Mouse (Mus musculus) liver, postnatal 0 days (tissue): ENCODE measurements around the gene Mogat2. TPM values are rescaled to one million over a fixed set of nuclear protein-coding genes. Genes with fewer than 3 reads are reported as not detected.

ENCODE experiments used
- ATAC-seq: fragments of 200-750 bp; cut with Nextera tagmentation; 2 replicates; pipeline ENCODE4 v1.8.0; 2017; ENCODE audit warnings: mild to moderate bottlenecking, moderate library complexity
- DNase-seq: peaks from one replicate; pipeline ENCODE4 v3.0.0-alpha.2; 2016
- H3K27ac ChIP-seq: fragments of 300-500 bp; sonication (generic); 2 replicates; pipeline ENCODE4 v1.5.1; 2014; ENCODE audit warnings: antibody characterized with exemption, moderate library complexity, mild to moderate bottlenecking, low read depth
- H3K27me3 ChIP-seq: fragments of 300-500 bp; sonication (generic); 2 replicates; pipeline ENCODE4 v1.6.1; 2014; ENCODE audit warnings: low read length, control low read depth, mixed read lengths; ENCODE audit not compliant: insufficient read depth
- H3K36me3 ChIP-seq: fragments of 300-500 bp; sonication (generic); replicated peaks from 2 replicates; pipeline ENCODE4 v1.6.1; 2014; ENCODE audit warnings: mild to moderate bottlenecking, control low read depth, low read length, moderate library complexity, mixed read lengths; ENCODE audit not compliant: insufficient read depth
- H3K4me1 ChIP-seq: fragments of 300-500 bp; sonication (generic); 2 replicates; pipeline ENCODE4 v1.6.1; 2014; ENCODE audit warnings: antibody characterized with exemption, mild to moderate bottlenecking, control low read depth; ENCODE audit not compliant: insufficient read depth
- H3K4me2 ChIP-seq: fragments of 300-500 bp; sonication (generic); 2 replicates; pipeline ENCODE4 v1.6.1; 2014; ENCODE audit warnings: low read depth, mild to moderate bottlenecking, low read length, moderate library complexity, mixed read lengths
- H3K4me3 ChIP-seq: fragments of 300-500 bp; sonication (generic); 2 replicates; pipeline ENCODE4 v1.5.1; 2014; ENCODE audit warnings: low read depth, low read length
- H3K9ac ChIP-seq: fragments of 300-500 bp; sonication (generic); replicated peaks from 2 replicates; pipeline ENCODE4 v1.6.1; 2014; ENCODE audit warnings: mild to moderate bottlenecking, moderate library complexity
- H3K9me3 ChIP-seq: fragments of 300-500 bp; sonication (generic); 2 replicates; pipeline ENCODE4 v1.6.1; 2016; ENCODE audit warnings: mild to moderate bottlenecking, control low read depth, low read length, mixed read lengths
- CTCF ChIP-seq: sonication (generic); IDR thresholded peaks from 2 replicates; pipeline ENCODE4 v1.5.1; 2016; ENCODE audit warnings: antibody characterized with exemption, low read depth
- EP300 ChIP-seq: IDR thresholded peaks from 2 replicates; pipeline ENCODE4 v1.6.1; 2016; ENCODE audit warnings: antibody characterized with exemption, low read depth, mild to moderate bottlenecking
- WGBS: fragments of 180-500 bp; shearing (Covaris S2); extraction: QIAGEN DNeasy Blood & Tissue Kit; methylation state at CpG from one replicate; pipeline ENCODE4 v1.1.7; 2014; ENCODE audit not compliant: insufficient replicate concordance; 5-methylcytosine and 5-hydroxymethylcytosine counted together
- polyA plus RNA-seq: library from polyadenylated mRNA; unstranded; fragments of >200 nt; fragmentation: Nextera tagmentation; extraction: Ambion mirVana; gene quantifications from 2 replicates; pipeline ENCODE4 v1.2.1, GENCODE M21; 2015

Mogat2 gene
- polyA plus RNA-seq, 1 experiment from 2014 or later = 4.0 TPM

GRCm38 (mm10) chr7:99224648-99225190, 13.7 kb downstream of the Mogat2 start:
- Histone ChIP-seq H3K4me1 (peaks cover 18% of the 10 kb centered on the region), H3K27me3 (no peaks in the 10 kb centered on the region), H3K9me3 (no peaks in the 10 kb centered on the region), H3K9ac (peak overlapping the region; percentile 48; the same call in 1 of the 2 replicates), H3K4me3 (no peak overlapping the region), H3K27ac (peak overlapping the region; percentile 90), H3K4me2 (peak overlapping the region; percentile 7; the same call in 1 of the 2 replicates), H3K36me3 (peaks cover 6% of the 10 kb centered on the region; the same call in 1 of the 2 replicates)
- WGBS = 39% methylated on average over 1 of the region's 1 CpGs
- TF ChIP-seq EP300 (no peak; the same call in 1 of the 2 replicates), CTCF (no peak)
- ATAC-seq (peak; percentile 88), DNase-seq (peak; percentile 61)

DNA sequence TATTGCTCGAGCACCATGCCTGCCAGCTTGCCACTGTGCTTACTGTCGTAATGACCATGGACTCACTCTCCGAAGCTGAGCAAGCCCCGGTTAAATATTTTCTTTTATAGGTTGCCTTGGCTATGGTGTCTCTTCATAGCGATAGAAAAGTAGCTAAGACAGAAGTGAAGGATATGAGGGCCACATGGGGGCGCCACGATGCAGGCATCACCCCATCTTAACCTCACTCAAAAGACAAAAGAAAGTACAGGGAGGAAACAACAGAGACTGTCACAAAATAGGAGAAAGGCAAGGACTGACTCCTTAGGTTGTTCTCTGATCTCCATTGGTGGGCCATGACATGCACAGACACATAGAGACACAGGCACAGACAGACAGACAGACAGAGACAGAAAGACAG, 14.2 kb downstream of the Mogat2 start:
- Histone ChIP-seq H3K4me3 (no peak overlapping the region), H3K4me1 (peaks cover 16% of the 10 kb centered on the region), H3K4me2 (no peak overlapping the region), H3K9me3 (no peaks in the 10 kb centered on the region), H3K27ac (peak overlapping the region; percentile 90), H3K36me3 (peaks cover 6% of the 10 kb centered on the region; the same call in 1 of the 2 replicates), H3K27me3 (no peaks in the 10 kb centered on the region), H3K9ac (no peak overlapping the region)
- peak; percentile 59 for TF ChIP-seq CTCF
- TF ChIP-seq EP300 = 0 out of 2 replicates have a peak, but pooled peaks have one; percentile 7
- DNase-seq = no peak
- ATAC-seq = peak; percentile 9
- 54% methylated on average over 7 of the region's 7 CpGs for WGBS

DNA sequence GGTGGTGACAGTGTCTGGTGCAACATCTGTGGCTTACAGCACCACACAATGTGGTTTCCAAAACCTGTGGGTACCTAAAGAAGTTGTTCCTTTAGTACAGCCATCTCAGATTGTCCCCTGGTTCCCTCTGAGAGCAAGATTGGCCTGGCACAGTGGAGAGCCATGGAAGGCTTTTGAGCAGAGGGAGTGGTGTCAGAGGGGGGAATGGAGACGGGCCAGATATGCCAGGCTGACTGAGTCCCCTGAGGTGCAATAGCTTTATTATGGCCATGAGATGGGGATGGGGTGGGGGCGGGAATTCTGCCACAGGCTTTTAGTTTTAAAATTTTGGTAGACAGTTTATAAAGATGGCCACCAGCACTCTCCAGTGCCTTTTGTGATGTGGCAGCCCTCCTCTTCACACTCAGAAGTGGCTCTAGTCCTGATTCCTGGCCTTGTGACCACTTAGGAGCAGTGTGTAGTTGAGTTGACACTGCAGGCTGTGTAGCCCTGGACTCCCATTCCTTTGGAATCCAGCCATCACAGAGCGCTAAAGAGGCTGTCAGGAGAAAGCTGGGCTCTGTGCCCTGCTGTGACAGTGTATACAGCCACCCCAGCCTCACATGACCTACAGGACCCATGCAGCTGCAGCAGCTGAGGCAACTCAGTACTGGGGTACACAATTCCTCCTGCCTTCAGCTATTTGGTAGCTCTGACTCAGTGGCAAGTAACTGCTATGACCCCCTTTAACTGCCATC, 20.9 kb downstream of the Mogat2 start:
- Histone ChIP-seq H3K4me2 (no peak overlapping the region), H3K27me3 (no peaks in the 10 kb centered on the region), H3K9ac (no peak overlapping the region), H3K4me3 (no peak overlapping the region), H3K27ac (no peak overlapping the region), H3K36me3 (0 out of 2 replicates have a peak, but pooled peaks cover 3% of the 10 kb centered on the region), H3K4me1 (peaks cover 26% of the 10 kb centered on the region), H3K9me3 (no peaks in the 10 kb centered on the region)
- peak; percentile 63 for ATAC-seq
- 59% methylated on average over 3 of the region's 3 CpGs for WGBS
- no peak for TF ChIP-seq CTCF
- no peak for TF ChIP-seq EP300
- peak; percentile 64 for DNase-seq

DNA sequence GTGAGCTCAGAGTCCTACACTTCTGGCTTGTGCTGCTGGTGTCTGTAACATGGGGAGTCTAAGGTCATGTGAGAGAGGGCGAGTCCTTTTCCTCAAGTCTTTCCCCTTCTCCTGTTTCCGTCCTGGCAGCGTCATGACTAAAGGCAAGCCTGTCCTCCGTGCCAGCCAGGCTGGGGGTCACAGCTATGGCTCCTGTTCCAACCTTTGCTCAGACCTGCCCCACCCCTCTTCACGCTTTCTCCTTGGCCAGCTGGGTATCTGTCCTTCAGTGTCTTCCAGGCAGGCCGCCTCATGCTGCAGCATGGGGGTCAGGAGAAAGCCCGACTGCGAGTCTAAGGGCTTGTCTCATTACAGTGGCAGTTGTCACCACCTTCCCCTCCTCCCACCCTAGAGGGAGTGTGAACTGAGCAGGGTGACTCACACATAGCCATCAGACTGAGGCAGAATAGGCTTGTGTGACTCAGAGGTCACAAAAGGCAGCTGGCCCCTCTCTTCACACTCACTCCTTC, 23.0 kb downstream of the Mogat2 start:
- H3K4me3 ChIP-seq = no peak overlapping the region
- TF ChIP-seq CTCF = no peak
- no peak for TF ChIP-seq EP300
- H3K9me3 ChIP-seq = no peaks in the 10 kb centered on the region
- no peaks in the 10 kb centered on the region for H3K36me3 ChIP-seq
- H3K9ac ChIP-seq = no peak overlapping the region
- no peak overlapping the region for H3K27ac ChIP-seq
- H3K4me1 ChIP-seq = peaks cover 26% of the 10 kb centered on the region
- DNase-seq (no peak), ATAC-seq (peak; percentile 60)
- H3K4me2 ChIP-seq = no peak overlapping the region
- 64% methylated on average over 8 of the region's 8 CpGs for WGBS
- no peaks in the 10 kb centered on the region for H3K27me3 ChIP-seq

DNA sequence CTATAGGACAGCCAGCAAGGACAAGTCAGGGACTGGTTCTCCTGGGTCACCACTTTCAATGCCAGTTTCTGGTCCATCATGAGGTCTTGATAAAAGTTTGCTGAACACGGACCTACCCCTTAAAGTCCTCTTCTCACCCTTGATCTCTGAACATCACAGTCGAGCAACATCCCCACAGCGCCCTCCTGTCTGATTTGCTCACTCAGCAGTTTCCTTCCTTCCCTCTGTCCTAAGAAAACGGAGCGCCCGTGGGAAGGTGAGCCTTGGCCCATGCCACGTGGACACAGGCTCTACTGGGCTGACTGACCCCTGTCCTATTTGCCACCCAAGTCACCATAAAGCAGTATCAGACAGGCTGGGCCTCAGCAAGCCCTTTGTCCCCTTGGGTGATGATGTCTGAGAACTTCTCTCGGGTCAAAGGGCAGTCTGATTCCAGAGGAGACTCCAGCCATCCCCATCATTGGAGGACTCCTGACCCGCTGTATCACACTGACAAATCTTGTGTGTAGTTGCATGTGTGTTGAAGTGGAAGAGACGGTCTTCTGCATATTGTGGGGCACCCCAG, 23.7 kb downstream of the Mogat2 start:
- no peaks in the 10 kb centered on the region for H3K36me3 ChIP-seq
- no peak overlapping the region for H3K4me2 ChIP-seq
- WGBS = 70% methylated on average over 10 of the region's 10 CpGs
- H3K4me3 ChIP-seq = no peak overlapping the region
- ATAC-seq (no peak), DNase-seq (no peak)
- H3K9ac ChIP-seq = no peak overlapping the region
- H3K9me3 ChIP-seq = no peaks in the 10 kb centered on the region
- H3K27ac ChIP-seq = no peak overlapping the region
- H3K4me1 ChIP-seq = peaks cover 26% of the 10 kb centered on the region
- H3K27me3 ChIP-seq = no peaks in the 10 kb centered on the region
- no peak for TF ChIP-seq EP300
- no peak for TF ChIP-seq CTCF

DNA sequence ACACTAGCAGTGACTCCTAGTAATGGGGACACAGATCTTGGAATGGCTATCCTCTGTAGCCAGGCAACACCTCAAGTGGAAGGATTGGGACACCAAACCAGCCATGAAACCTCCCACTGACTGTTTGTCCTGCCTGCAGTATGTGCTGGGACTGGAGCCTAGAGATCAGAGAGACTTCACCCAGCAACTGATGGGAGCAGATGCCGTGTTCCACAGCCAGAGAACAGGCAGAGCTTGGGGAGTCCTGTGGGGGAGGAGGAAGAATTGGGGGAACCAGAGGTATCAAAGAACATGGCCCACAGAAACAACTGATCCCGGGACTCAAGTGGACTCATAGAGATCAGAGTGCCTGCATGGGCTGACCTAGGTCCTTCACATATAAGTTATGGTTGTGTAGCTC, 24.7 kb downstream of the Mogat2 start:
- DNase-seq = no peak
- H3K27me3 ChIP-seq = no peaks in the 10 kb centered on the region
- H3K4me1 ChIP-seq = peaks cover 26% of the 10 kb centered on the region
- no peak overlapping the region for H3K4me2 ChIP-seq
- no peak for ATAC-seq
- WGBS = 60% methylated on average over 2 of the region's 2 CpGs
- H3K27ac ChIP-seq = no peak overlapping the region
- TF ChIP-seq EP300 (no peak), CTCF (no peak)
- no peaks in the 10 kb centered on the region for H3K36me3 ChIP-seq
- no peak overlapping the region for H3K9ac ChIP-seq
- H3K9me3 ChIP-seq = no peaks in the 10 kb centered on the region
- H3K4me3 ChIP-seq = no peak overlapping the region
